Mouse (Mus musculus): ENCODE results near the gene Ubn1.

The Ubn1 gene

DNA sequence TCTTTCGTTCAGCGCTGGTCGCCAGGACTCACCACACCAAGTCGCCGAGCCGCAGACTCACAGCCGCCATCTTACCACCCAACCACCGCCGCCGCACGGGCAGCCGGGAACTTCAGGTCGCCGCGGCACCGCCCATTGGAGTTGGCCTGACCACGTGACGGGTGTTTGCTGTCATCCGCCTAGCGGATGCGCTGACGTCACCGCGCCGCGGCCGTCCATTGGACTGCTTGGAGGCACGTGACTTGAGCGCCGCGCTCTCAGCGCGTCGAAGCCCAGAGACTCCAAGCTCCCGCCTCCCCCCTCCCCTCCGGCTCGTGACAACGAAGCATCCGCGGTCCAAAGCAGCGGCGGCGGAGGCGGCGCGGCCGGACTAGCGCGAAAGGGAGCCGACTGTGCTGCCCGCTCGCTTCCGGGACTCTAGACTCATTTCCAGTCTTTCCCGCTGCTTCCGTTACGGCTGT lies at the start of gene Ubn1, which contains the start of gene Glyr1:
Ubn1 (plus strand) TSS at position 284 of the 461 bp plus-strand sequence.
Glyr1 (minus strand) TSS at position 90 of the 461 bp plus-strand sequence.
- DNase-seq (ENCODE audit: low read depth, low spot score) = peak; percentile 100

DNA sequence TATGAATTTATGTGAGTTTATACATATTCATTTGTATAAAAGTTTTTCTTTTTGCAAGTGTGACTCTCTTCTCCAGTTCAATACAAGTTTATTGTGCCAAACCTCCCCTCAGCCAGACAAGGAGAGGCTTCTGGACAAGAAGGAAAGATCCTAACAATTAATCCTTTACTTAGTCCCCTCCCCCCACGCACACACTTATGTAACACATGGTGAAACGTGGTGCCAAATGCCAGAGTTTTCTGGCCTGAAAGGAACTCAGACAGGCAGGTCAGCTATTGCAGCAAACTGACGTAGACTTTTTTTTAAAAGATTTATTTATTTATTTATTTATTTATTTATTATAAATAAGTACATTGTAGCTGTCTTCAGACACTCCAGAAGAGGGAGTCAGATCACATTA lies 49.2 kb upstream of the Ubn1 start:
- no peak for DNase-seq (ENCODE audit: low read depth, low spot score)

GRCm38 (mm10) chr16:5007067-5007466 lies 42.8 kb upstream of the Ubn1 start, which contains the start of gene Smim22:
Gene Smim22, plus strand, starts transcription at chr16:5007288.
- no peak for DNase-seq (ENCODE audit: low read depth, low spot score)

GRCm38 (mm10) chr16:5007492-5007891 lies 42.4 kb upstream of the Ubn1 start:
- DNase-seq (ENCODE audit: low read depth, low spot score) = no peak

GRCm38 (mm10) chr16:5008076-5008475 lies 41.8 kb upstream of the Ubn1 start:
- DNase-seq (ENCODE audit: low read depth, low spot score) = no peak

DNA sequence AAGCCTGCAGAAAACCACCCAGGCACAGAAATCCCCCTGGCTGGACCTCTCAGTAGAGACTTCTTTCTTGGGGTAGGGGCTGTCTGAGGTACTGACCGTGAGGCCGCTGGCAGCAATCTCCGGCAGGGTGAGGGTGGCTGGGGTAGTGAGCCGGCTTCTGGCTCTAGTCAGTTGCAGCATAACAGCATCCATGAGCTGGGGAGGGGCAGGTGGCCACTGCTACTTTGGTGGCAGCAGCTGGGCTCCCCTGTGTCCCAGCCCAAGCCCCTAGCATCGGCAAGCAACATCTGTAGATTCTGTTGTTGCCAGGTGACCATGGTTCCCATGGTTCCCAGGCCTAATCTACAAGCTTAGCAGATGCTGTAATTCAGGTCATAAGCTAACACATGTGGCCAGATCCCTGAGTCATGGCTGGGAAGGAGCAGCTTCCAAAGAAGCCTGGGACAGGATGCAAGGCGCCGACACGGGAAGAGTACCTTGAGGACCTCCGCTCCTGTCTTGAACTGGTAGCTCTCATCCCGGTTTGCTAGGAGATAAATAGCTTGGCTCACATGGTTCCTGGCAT lies 39.4 kb upstream of the Ubn1 start:
- no peak for DNase-seq (ENCODE audit: low read depth, low spot score)

DNA sequence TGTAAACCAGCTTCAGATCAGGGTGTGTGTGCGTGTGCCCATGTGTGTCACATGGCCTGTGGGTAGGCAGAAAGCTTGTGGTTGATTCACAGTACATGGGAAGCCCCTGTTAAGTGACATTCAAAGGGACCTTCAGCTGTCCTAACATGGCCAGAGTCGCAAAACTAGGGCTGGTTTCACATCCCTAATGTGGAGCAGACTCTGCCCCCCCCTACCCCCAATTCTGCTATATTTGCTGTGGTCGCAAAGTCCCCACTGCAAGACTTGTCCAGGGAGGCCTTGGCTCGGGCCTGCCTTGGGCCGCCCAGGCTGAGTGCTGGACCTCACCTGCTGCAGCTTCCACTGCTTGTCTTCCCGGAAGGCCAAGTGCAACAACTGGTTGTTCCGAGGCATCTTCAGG lies 38.6 kb upstream of the Ubn1 start:
- no peak for DNase-seq (ENCODE audit: low read depth, low spot score)

DNA sequence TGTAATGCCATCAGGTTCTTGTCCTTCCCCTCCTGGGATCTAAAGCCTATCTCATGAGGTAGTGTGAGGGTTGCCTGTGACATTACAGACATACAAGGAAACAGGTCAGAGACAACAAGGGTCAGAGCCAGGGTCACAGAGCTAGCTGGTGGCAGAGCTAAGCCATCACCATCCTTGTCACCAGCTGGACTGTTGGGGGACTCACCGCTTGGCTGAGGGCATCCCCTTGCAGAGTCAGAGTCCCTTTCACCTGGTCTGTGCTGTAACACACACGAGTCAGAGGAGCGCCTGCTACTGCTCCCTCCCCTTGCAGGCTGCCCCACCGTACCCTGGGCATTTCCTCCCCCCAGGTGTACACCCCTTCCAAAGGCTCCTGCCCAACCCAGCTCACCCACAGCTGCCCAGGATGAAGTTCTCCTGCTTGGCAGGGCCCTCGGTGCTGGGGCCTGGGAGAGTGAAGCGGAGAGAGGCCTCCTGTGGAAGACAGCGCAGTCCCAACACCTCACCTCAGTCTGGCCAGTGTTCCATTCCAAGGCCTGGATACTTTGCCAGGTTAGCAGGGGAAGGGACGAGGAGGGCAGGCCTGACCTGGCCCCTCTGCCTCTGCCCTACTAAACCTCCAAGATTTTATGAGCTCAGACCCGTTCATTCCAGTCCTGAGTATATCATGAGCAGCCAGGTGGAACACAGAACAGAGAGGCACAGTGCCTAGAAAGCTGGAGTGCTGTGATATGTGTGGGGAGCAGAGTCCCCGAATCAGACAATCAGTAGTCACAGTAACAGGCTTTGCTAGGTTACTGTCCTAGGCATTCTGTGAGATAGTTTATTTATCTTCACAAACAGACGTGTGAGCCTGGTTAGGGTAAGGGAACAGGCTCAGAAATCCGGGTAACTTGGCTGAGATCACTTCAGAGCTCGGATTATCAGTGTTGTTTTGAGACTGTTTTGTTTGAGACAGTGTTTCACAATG lies 37.5 kb upstream of the Ubn1 start:
- no peak for DNase-seq (ENCODE audit: low read depth, low spot score)

- peak; percentile 99 for DNase-seq (ENCODE audit: low read depth, low spot score)
Observed at GRCm38 (mm10) chr16:5013054-5013838, 36.6 kb upstream of the Ubn1 start, which contains the start of gene Rogdi. Gene Rogdi, minus strand, starts transcription at chr16:5013553.

- no peak for DNase-seq (ENCODE audit: low read depth, low spot score)
Observed at GRCm38 (mm10) chr16:5014578-5014977, 35.3 kb upstream of the Ubn1 start.

- DNase-seq (ENCODE audit: low read depth, low spot score) = no peak
Observed at GRCm38 (mm10) chr16:5024021-5024420, 25.8 kb upstream of the Ubn1 start.

DNA sequence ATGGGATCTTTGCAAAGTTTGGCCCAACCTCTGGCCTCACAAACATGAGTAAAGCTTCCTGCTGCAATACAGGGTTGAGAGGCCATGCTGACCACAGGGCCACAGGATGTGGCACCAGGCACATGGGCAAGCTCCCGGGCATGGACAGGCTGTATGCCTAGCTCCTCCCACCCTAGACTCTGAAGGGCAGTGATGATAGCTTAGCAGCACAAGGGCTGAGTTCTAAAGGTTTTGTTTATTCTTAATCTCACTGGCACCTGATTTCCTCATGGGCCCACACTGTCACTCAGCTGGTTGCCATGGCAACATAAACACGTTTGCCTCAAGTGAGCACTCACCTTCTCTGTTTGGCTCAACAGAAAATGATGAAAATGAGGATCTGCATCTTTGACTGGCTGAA lies 20.0 kb upstream of the Ubn1 start:
- no peak for DNase-seq (ENCODE audit: low read depth, low spot score)

GRCm38 (mm10) chr16:5035591-5035990 lies 14.3 kb upstream of the Ubn1 start:
- no peak for DNase-seq (ENCODE audit: low read depth, low spot score)

GRCm38 (mm10) chr16:5036649-5037234 lies 13.1 kb upstream of the Ubn1 start:
- no peak for DNase-seq (ENCODE audit: low read depth, low spot score)

DNA sequence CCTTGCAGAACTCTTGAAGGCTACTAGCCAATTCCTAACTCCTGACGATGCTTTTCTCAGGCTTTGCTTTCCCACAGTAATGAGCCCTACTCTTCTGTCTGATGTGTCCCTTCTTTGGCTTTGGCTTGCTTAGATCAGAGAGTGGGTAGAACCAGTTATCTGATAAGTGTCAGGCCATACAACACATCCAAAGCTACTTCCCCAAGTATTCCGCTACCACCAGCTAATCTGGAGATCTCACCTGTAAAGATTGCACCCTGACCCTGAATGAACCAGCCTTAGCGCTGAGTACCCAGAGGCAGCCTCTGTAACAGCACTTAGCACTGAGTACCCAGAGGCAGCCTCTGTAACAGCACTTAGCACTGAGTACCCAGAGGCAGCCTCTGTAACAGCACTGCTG lies 4.5 kb upstream of the Ubn1 start:
- DNase-seq (ENCODE audit: low read depth, low spot score) = no peak

DNA sequence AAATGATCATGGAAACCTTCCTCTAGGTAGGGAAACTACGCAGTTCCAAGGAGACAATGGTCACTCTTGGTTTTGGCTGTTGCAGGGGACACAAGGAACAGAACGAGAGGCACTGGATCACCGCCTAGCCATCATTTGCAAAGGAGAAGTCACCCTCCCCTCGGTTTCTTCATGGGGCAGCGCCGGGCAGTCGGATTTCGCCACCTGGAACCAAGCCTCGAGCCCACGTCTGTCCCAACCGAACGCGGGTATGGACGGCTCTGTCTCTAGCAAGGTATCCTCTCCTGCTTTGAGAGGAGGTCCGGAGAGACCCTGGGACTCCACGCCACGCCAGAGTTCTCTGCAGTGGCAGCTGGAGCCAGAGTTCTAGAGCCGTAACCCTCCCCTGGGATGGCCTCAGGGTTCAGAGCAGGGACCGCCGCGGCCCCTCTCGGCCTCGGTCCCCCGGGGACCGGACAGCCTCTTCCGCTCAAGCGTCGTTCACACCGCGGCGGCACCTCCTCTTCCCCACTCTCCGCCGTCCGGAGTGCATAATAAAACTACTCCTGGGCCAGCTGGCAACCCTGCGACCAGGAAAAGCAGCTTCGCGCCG lies 579 bp upstream of the Ubn1 start:
- DNase-seq (ENCODE audit: low read depth, low spot score) = no peak

- peak; percentile 42 for DNase-seq (ENCODE audit: low read depth, low spot score)
Observed at GRCm38 (mm10) chr16:5050251-5051110, 624 bp downstream of the Ubn1 start.

DNA sequence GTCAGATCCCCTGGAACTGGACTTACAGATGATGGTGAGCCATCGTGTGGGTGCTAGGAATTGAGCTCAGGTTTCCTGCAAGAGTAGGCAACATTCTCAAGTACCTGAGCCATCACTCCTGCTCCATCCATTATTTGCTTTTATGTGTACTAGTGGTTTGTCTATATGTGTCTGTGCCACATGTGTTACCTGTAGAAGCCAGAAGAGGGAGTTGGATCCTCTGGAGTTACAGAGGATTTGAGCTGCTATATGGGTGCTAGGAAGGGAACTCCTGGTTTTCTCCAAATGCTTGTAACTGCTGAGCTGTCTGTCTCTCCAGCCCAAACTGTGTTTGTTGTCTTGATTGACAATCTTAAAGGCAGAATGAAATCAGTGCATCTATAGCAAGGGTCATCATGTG lies 8.3 kb downstream of the Ubn1 start:
- DNase-seq (ENCODE audit: low read depth, low spot score) = peak; percentile 10

DNA sequence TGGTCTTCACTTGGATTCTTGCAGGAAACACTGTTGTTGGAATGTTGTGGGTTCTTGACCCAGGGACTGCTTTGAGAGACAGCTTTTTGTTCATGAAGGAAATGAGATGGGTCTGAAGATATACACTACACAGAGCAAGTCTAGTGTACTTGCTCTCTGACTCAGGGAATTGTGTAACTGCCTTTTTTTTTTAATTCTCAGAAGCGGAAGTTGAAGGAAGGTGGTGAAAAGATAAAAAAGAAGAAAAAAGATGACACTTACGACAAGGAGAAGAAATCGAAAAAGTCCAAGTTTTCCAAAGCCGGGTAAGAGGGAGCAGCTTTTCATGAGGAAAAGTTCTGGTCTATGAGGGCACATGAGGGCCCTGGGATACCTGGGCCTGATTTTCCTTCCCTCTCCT lies 13.6 kb downstream of the Ubn1 start:
- no peak for DNase-seq (ENCODE audit: low read depth, low spot score)

DNA sequence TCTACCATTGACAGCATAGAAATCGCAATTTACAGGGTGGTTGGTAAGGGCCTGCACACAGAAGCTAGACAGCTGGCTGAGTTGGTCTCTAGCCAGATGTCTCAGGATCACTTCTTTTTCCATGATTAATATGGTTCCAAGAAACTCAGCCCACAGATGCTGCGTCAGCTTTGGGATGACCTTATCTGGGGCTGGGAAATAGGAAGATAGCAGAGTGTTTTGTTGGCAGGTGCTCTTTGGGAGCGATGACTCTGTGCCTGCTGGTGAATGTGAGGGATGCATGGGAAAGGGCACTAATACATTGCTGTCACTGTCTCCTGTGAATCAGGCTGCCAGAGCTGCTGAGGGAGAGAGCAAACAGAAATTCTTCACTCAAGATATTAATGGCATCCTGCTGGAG lies 20.5 kb downstream of the Ubn1 start:
- DNase-seq (ENCODE audit: low read depth, low spot score) = no peak
